Mouse (Mus musculus) c-Kit-positive CD71-negative TER-119-negative erythroid progenitor cells, embryonic 14.5 days (primary cell): ENCODE data around the gene Map2k3.

ENCODE experiments used
- DNase-seq: peaks from one replicate; pipeline ENCODE4 v3.0.0-alpha.2; 2013; ENCODE audit warnings: low read depth

The Map2k3 gene

DNA sequence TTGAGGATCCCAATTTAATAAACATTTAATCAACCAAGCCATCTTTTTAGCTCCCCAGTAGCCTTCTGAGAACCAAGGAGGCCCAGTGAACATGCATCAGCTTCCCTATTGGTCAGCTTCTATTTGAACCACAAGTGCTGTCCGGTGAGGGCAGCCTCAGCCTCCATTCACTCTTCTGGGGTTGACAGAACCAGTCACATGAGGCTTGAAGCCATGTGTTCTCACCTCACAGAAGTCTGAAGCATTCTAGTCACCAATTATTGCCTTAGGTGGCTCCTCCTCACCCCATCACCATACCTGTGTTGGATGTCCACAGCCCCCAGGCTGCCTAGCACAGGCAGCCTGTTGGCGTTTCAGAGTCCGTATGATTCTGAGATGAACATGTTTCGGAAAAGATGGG lies 27.1 kb downstream of the Map2k3 start:
- DNase-seq: no peak

DNA sequence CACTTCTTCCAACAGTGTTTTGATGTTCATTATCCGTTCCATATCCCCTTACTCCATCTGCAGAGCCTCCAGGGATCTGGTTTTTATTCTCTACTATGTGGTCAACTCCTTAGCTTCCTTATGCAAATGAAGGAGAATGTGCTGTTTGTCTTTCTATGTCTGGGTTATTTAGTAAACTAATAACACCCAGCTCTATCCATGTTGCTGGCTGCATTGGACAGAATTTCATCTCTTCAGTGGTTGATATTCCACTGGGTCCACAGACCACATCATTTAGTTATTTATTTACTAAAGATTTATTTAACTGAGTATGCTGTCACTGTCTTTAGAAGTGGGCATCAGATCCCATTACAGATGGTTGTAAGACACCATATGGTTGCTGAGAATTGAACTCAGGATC lies 29.3 kb downstream of the Map2k3 start:
- no peak for DNase-seq

DNA sequence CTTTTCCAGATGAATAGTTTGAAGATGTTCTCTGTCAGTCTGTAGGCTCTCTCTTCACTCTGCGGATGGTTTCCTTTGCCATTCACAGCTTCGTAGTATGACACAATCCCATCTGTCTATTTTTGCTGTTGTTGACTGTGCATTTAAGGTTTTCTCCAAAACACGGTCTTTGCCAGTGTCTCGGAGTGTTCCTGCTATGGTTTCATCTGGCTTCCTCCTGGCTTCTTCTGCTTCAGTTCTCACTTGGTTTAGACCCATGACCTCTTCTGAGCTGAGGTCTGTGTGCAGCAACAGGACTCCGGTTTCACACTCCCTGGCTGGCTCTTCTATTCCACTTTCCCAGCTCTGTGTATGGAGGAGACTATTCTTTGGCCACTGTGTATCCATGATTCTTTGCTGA lies 30.9 kb downstream of the Map2k3 start:
- DNase-seq: no peak

DNA sequence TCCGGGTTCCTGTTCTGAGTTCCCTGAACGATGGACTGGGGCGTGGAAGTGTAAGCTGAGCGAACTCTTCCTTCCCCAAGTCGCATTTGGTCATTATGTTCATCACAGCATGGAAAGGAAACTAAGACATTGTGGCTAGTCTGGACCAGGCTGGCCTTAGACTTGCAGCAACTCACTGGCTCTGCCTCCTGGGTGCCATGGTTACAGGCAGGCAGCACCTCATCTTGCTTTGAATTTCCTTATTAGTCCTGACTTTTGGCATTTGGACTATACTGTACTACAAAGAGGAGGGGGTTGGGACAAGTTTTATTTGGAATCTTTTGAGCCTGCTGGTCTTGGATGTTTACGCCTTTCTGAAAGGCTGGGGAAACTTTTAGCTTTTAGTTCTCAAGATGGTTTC lies 35.1 kb downstream of the Map2k3 start:
- no peak for DNase-seq

DNA sequence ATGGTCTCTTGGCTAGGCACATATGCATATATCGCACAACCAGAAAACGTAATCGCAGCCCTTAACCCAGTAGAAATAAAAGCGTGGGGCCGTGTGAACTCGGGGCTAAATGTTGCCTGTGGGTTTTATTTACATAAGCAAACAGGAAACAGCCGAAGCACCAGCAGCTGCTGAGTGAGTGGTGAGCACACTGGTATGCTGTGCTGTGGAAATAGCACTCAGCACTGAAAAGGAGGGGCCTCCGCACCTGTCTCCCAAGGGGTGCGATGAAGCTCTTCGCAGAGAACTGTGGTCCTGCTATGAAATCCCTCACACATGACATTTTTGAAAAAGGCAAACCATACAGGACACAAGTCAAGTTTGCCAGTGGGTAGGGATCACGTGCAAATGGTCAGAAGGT lies 43.3 kb downstream of the Map2k3 start:
- no peak for DNase-seq

DNA sequence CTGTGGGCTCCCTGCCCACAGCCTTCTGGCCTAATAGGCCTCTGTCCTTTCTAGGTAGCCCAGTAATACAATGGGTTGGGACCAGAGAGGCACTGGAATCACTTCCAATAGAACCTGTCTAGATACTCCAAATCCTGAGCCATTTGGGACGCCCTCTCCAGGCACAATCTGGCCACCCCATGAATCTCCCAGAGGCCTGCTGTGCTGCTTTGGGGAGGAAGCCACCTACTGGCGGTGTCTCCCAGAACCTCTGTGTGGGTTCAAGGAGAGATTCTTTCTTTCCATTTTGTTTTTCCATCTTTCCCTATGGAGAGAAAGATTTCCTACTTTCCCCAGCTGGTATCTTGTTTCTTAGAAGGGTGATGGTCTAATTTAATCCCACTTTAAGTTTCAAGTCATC lies 44.4 kb downstream of the Map2k3 start:
- DNase-seq: no peak

DNA sequence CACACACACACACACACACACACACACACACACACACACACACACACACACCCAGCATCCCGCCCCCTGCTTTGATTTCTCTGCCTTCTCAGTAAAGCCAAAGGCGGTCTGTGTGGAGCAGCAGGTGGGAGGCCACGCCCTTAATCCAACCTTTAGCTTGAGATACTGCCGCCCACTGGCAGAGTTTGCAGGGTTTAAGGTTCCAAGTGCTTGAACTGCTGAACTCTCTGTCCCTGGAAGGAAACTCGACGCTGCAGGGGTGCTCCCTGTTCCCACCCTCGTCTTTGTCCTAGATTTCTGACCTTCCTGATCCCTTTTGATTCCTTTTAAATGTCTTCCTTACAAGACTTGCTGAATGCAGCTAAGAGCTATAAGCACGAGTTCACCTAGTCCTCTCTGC lies 44.9 kb downstream of the Map2k3 start:
- no peak for DNase-seq

DNA sequence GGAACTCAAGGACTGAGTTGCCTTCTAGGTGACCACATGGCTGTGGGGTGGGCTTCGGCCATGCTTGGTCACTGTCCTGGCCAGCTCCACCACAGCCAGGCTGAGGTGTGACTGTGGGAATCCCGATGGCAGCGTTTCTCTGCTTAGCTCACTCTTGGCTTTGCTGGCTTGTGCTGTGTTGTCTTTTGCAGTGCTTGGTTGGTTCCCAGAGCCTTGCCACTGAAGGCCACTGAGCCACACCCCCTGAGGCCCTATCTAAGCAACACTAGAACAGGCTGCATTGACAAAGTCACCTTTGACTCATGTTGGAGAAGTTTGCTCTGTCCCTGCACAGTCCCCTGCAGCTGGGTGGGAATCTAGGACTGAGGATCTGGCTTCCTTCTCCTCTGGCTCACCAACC lies 45.3 kb downstream of the Map2k3 start:
- no peak for DNase-seq

DNA sequence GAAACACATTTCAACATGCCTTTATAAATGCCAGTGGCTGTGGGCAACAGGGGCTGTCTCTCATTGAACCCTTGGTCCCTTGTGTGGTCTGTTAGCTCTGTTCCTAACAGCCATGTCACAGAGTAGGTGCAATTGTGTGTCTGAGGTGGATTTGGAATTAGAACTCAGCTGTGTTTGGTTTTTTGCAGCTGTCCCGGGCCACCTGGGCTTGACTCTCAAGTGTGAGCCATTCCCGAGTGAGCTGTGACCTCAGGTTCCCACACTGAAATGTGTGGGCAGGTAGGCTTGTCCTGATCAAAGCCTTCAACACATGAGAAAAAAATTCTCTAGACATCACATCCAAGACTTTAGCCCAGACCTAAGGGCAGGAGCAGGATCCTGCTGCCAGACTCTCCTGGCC lies 46.8 kb downstream of the Map2k3 start:
- DNase-seq: no peak

DNA sequence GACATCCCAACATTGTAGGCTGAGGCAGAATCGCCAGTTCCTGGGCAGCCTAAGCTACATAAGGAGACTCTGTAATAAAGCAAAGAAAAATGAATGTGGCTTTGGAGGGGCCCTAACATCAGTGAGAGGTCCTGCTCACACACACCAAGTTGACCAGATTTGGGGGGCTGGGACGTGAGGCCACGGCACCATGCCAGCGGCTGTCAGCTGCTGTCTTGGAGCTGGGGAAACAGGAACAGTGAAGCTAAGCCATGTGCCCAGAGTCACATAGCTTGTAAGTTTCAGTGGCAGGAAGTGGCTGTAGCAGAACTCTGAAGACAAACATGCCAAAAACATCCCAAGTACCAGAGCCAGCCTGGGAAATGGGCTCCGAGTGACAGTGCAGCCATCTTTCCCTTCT lies 48.0 kb downstream of the Map2k3 start:
- DNase-seq: no peak

DNA sequence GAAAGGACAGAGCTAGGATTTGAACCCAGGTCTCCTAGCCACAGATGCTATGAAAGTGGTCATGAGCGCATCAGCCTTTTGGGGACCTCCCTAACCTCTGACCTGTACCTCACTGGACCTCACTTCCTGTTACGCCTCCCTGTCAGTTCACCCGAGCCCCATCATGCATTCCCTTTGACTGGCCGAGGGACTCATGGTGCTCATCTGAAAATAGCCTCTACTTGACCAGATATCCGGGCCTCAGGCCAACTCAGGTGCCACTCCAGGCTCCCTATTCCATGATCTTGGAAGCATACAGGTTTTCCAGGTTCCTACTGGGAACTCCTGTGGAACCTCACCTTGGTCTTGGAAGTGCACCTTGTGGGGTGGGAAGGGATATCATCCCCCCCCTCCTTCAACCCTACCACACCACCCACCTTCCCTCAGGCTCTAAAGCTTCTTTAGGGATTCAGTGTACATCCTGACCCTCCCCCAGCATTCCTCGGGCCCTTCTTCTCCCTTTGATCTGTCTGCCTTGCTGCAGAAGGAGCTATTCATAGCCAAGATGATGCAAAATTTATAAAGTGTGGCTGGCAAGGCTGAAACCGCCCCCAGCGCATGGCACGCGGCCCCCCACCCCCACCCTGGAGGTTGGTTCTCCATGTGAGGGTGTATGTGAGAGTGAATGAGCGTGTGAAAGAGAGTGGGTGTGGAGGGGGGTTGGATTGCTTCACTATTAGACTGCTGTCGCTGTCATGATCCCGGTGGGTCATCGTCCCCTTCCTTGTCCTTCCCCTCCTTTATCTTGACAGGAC lies 50.1 kb downstream of the Map2k3 start:
- DNase-seq: no peak

DNA sequence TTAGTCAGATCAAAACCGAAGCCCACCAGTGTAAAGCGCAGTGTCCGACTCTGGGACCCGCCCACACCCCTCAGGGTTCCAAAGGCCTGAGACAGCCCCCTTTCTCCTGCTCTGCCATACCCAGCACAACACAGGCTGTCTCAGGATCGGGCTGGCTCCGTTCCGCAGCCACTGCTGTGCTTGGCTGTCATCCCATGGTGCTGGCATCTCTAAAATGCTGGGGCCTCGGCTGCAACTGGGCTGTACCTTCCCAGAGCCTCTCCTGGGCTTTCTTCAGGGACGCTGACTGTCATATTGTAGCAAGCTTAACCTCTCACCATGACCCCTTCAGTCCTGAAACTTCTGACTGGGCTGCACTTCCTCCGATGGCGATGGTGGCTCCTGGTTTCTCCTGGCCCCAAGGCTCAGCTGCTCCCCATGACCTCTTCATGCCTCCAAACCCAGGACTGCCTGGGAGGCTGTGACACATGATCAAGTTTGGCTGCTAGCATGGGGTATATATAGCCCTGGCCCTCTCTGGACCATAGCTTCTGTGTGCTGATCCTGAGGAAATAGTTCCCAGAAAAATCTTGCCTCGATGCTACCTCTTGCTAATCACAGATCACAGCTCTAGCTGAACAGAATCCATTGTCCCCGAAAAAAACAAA lies 53.2 kb downstream of the Map2k3 start:
- DNase-seq: no peak

DNA sequence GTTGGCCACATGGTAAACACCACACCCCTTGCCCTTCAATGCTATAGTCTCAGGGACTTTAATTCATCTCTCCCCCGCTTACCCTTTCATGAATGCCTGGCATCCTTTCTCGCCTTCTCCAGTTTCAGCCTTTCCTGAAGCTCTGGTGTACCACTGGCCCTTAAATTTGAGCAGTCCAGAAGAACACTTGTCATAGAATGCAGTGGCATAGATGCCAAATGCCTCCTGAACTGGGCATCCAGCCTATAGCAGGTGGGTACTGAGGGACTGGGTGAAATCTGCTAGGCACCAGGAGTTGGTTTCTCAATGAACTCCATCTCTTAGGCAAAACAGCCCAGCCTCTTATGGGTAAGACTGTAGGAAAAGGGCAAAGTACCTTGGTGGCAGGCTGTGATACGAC lies 58.6 kb downstream of the Map2k3 start:
- no peak for DNase-seq
